Comparison of ENCODE assay signal across 18 mouse cellular contexts in genomic region chr16:8715513-8716080, GRCm38 (mm10). TPM values are rescaled to one million over a fixed set of nuclear protein-coding genes. Genes with fewer than 3 reads are reported as not detected.
A peak's percentile ranks its signal among the peaks of the same experiment; 100 is the strongest.
DNase-seq lines count a peak whose midpoint lies in the region; ATAC-seq lines count a peak whose summit lies in the region.
"Had no signal": no experiment of that assay in that cellular context is flagged by ENCODE, and none has a peak within 500 bp of the region (broad histone marks: within the 10 kb centered on the region; RNA-seq: fewer than 3 reads in every experiment).

No protein-coding gene starts in this region.

- H3K36me3 ChIP-seq in limb, embryonic 11.5 days (ENCODE audit: control insufficient read depth, insufficient read depth, low read length), result peaks cover 18% of the 10 kb centered on the region
- peaks cover 58% of the 10 kb centered on the region for H3K36me3 ChIP-seq in limb, embryonic 10.5 days

- ATAC-seq in limb, embryonic 11.5 days (ENCODE audit: insufficient number of reproducible peaks, low FRiP score, low TSS enrichment, low read depth), result no peak
- ATAC-seq in erythroid progenitor cell, adult 5-6 weeks (replicated peaks; ENCODE audit: low FRiP score, poor library complexity, severe bottlenecking), result no peak
- ATAC-seq: CD4-positive, CD25-positive, alpha-beta regulatory T cell, adult 4 months; hindbrain, embryonic 16.5 days had no signal

- intact Hi-C loops in gastrocnemius, postnatal 14 days (cut with DNase I; ENCODE audit: low total_unique reads), result no loop called here
- intact Hi-C loops in heart, postnatal 36 days (cut with DNase I), result no loop called here

- H3K9ac ChIP-seq in limb, embryonic 11.5 days (ENCODE audit: low read length), result no peak overlapping the region
- H3K9ac ChIP-seq: forebrain, embryonic 12.5 days; liver, embryonic 13.5 days; midbrain, embryonic 12.5 days; neural tube, embryonic 13.5 days had no signal

- WGBS in limb, embryonic 11.5 days, result 69% methylated on average over 10 of the region's 10 CpGs
- 75% methylated on average over 10 of the region's 10 CpGs for WGBS in limb, embryonic 10.5 days

- peak; percentile 34 for DNase-seq in gastrocnemius, adult 18-20 months (ENCODE audit: low spot score)
- no peak for DNase-seq in gastrocnemius, postnatal 14 days
- peak; percentile 24 for DNase-seq in limb, embryonic 11.5 days (ENCODE audit: low spot score)
- DNase-seq in limb, embryonic 10.5 days (ENCODE audit: low spot score), result no peak
- DNase-seq in MN1 (ENCODE audit: low spot score), result peak; percentile 77
- peak; percentile 31 for DNase-seq in heart, postnatal 36 days
- DNase-seq in frontal cortex, adult 2 months (ENCODE audit: extremely low spot score in 1 of 2, low spot score in 1 of 2), result no peak
- DNase-seq: cerebellum, postnatal 10 days; layer of hippocampus, postnatal 36 days; liver, embryonic 13.5 days; right cerebral cortex, adult 18-20 months had no signal

- H3K27me3 ChIP-seq in limb, embryonic 11.5 days (ENCODE audit: control insufficient read depth, insufficient read depth, low read length), result no peaks in the 10 kb centered on the region
- no peaks in the 10 kb centered on the region for H3K27me3 ChIP-seq in limb, embryonic 10.5 days (ENCODE audit: low read depth, poor library complexity, severe bottlenecking)
- H3K27me3 ChIP-seq: forebrain, embryonic 12.5 days; liver, embryonic 13.5 days; midbrain, embryonic 12.5 days; neural tube, embryonic 13.5 days had no signal

- no peak overlapping the region for H3K4me2 ChIP-seq in limb, embryonic 11.5 days (ENCODE audit: low read depth, severe bottlenecking)
- H3K4me2 ChIP-seq: forebrain, embryonic 12.5 days; liver, embryonic 13.5 days; midbrain, embryonic 12.5 days; neural tube, embryonic 13.5 days had no signal

- no peaks in the 10 kb centered on the region for H3K4me1 ChIP-seq in limb, embryonic 11.5 days (ENCODE audit: control insufficient read depth, insufficient read depth, low read length)
- H3K4me1 ChIP-seq in limb, embryonic 10.5 days, result peaks cover 8% of the 10 kb centered on the region

- H3K27ac ChIP-seq in limb, embryonic 11.5 days (replicated peaks; ENCODE audit: low read depth, low read length), result no peak overlapping the region
- no peak overlapping the region for H3K27ac ChIP-seq in limb, embryonic 10.5 days
- H3K27ac ChIP-seq: forebrain, embryonic 12.5 days; liver, embryonic 13.5 days; midbrain, embryonic 12.5 days; neural tube, embryonic 13.5 days had no signal

- H3K9me3 ChIP-seq in limb, embryonic 11.5 days (ENCODE audit: control insufficient read depth, low read length), result no peaks in the 10 kb centered on the region
- no peaks in the 10 kb centered on the region for H3K9me3 ChIP-seq in limb, embryonic 10.5 days (replicated peaks)
- H3K9me3 ChIP-seq: forebrain, embryonic 12.5 days; liver, embryonic 13.5 days; midbrain, embryonic 12.5 days; neural tube, embryonic 13.5 days had no signal

- no peak overlapping the region for H3K4me3 ChIP-seq in limb, embryonic 11.5 days (ENCODE audit: low read depth, low read length)
- H3K4me3 ChIP-seq in limb, embryonic 10.5 days, result no peak overlapping the region
- H3K4me3 ChIP-seq: forebrain, embryonic 12.5 days; liver, embryonic 13.5 days; midbrain, embryonic 12.5 days; neural tube, embryonic 13.5 days had no signal

RNA-seq across cellular contexts. Expression of gene Gm5767, which starts 35.0 kb away (rescaled TPM):
- total RNA-seq in gastrocnemius, adult 18-20 months (2021), result not detected
- total RNA-seq in gastrocnemius, postnatal 14 days (2021), result not detected
- polyA plus RNA-seq in limb, embryonic 11.5 days (2014; fragmentation: Nextera tagmentation; extraction: Ambion mirVana), result not detected in 2 replicates
- polyA plus RNA-seq in limb, embryonic 10.5 days (2016; fragmentation: Nextera tagmentation; extraction: Ambion mirVana), result not detected in 2 replicates
- not detected for total RNA-seq in heart, postnatal 36 days (2021)
- not detected in 2 replicates for total RNA-seq in erythroid progenitor cell, adult 5-6 weeks (2015; ENCODE audit: low replicate concordance)
- not detected in 2 replicates for total RNA-seq in erythroid progenitor cell, adult 5-6 weeks (2017; ENCODE audit: low replicate concordance)
- 0.80 TPM in 1 of 2 replicates, not detected in the other for polyA plus RNA-seq in frontal cortex, adult 2 months (2012; rRNA removed)
- total RNA-seq: layer of hippocampus, postnatal 36 days had no signal
- polyA plus RNA-seq: CD4-positive, CD25-positive, alpha-beta regulatory T cell, adult 4 months; forebrain, embryonic 12.5 days; hindbrain, embryonic 16.5 days; liver, embryonic 13.5 days; midbrain, embryonic 12.5 days; neural tube, embryonic 13.5 days; urinary bladder, adult 2 months had no signal

RNA-seq across cellular contexts. Expression of gene Carhsp1, which starts 43.6 kb away (rescaled TPM):
- total RNA-seq in gastrocnemius, adult 18-20 months (2021), result 1 to 10 TPM; 4.7 to 7.9 TPM
- 10 to 100 TPM; 12.7 to 13.2 TPM for total RNA-seq in gastrocnemius, postnatal 14 days (2021)
- 53.4 and 53.6 TPM in 2 replicates for polyA plus RNA-seq in limb, embryonic 11.5 days (2014; fragmentation: Nextera tagmentation; extraction: Ambion mirVana)
- 152 and 166 TPM in 2 replicates for polyA plus RNA-seq in limb, embryonic 10.5 days (2016; fragmentation: Nextera tagmentation; extraction: Ambion mirVana)
- total RNA-seq in heart, postnatal 36 days (2021), result 10 to 100 TPM; 16.9 to 18.0 TPM
- total RNA-seq in erythroid progenitor cell, adult 5-6 weeks (2015; ENCODE audit: low replicate concordance), result 176 and 189 TPM in 2 replicates
- total RNA-seq in erythroid progenitor cell, adult 5-6 weeks (2017; ENCODE audit: low replicate concordance), result 200 and 217 TPM in 2 replicates
- 28.2 and 31.1 TPM in 2 replicates for polyA plus RNA-seq in frontal cortex, adult 2 months (2012; rRNA removed)

Comparison
In these comparisons a context has a peak if more than half of its experiments do, and no peak if none do; other contexts are left out.
1. DNase-seq: peak in gastrocnemius, adult 18-20 months (single experiment), limb, embryonic 11.5 days (single experiment), MN1 (single experiment) and heart, postnatal 36 days (2 of 2); none in gastrocnemius, postnatal 14 days (single experiment), limb, embryonic 10.5 days (single experiment) and frontal cortex, adult 2 months (0 of 2).
2. RNA of gene Carhsp1, which starts 43.6 kb away (total RNA-seq): 176 to 217 TPM in erythroid progenitor cell, adult 5-6 weeks; 16.9 to 18.0 TPM in heart, postnatal 36 days, 12.7 to 13.2 TPM in gastrocnemius, postnatal 14 days and 4.7 to 7.9 TPM in gastrocnemius, adult 18-20 months; every median in the first group is over 4 times any median in the second.